Mouse (Mus musculus) ES-Bruce4 (cell line): ENCODE measurements around the gene Rad18. TPM values are rescaled to one million over a fixed set of nuclear protein-coding genes. Genes with fewer than 3 reads are reported as not detected.

ENCODE experiments used
- H3K27ac ChIP-seq: 2 replicates; pipeline ENCODE4 v1.5.1; 2012; ENCODE audit warnings: low read length, inconsistent platforms; ENCODE audit not compliant: insufficient read depth
- H3K27me3 ChIP-seq: 2 replicates; pipeline ENCODE4 v1.6.1; 2012; ENCODE audit warnings: mild to moderate bottlenecking, low read length, inconsistent platforms; ENCODE audit not compliant: control insufficient read depth, poor library complexity, insufficient read depth, severe bottlenecking
- H3K36me3 ChIP-seq: 2 replicates; pipeline ENCODE4 v1.6.1; 2012; ENCODE audit warnings: inconsistent platforms, mild to moderate bottlenecking, low read length, moderate library complexity; ENCODE audit not compliant: control insufficient read depth, poor library complexity, insufficient read depth, severe bottlenecking
- H3K4me1 ChIP-seq: one replicate; pipeline ENCODE4 v1.8.1; 2011; ENCODE audit warnings: low read length; ENCODE audit not compliant: control insufficient read depth, insufficient read depth
- H3K4me3 ChIP-seq: 2 replicates; pipeline ENCODE4 v1.5.1; 2011; ENCODE audit warnings: low read depth, mild to moderate bottlenecking, low read length
- H3K9ac ChIP-seq: 2 replicates; pipeline ENCODE4 v1.6.1; 2012; ENCODE audit warnings: low read depth, mild to moderate bottlenecking, inconsistent platforms; ENCODE audit not compliant: poor library complexity, severe bottlenecking
- H3K9me3 ChIP-seq: replicated peaks from 2 replicates; pipeline ENCODE4 v1.6.1; 2012; ENCODE audit warnings: mild to moderate bottlenecking, low read length, inconsistent platforms; ENCODE audit not compliant: control insufficient read depth, poor library complexity, insufficient read depth, severe bottlenecking
- CTCF ChIP-seq: IDR thresholded peaks from one replicate; pipeline ENCODE4 v1.8.1; 2011; ENCODE audit warnings: low read depth, low read length
- EP300 ChIP-seq: IDR thresholded peaks from 2 replicates; pipeline ENCODE4 v1.6.1; 2011; ENCODE audit warnings: low read depth, low read length; ENCODE audit not compliant: insufficient read depth
- POLR2A ChIP-seq: IDR thresholded peaks from one replicate; pipeline ENCODE4 v1.8.1; 2011; ENCODE audit warnings: low read length; ENCODE audit not compliant: insufficient read depth
- polyA plus RNA-seq: library from polyadenylated mRNA; stranded (reverse); fragments of >200 nt; gene quantifications from 2 replicates; pipeline ENCODE4 v1.2.4, GENCODE M21; 2011; ENCODE audit warnings: low read depth; ENCODE audit not compliant: missing spikeins, insufficient read depth, insufficient read length

The Rad18 gene
- polyA plus RNA-seq, 1 experiment: 58.3 TPM

- H3K27me3 ChIP-seq: no peaks in the 10 kb centered on the region
- TF ChIP-seq POLR2A (no peak), EP300 (no peak), CTCF (no peak)
- no peaks in the 10 kb centered on the region for H3K36me3 ChIP-seq
Measured at GRCm38 (mm10) chr6:112735054-112735453, 38.6 kb upstream of the Rad18 start.

GRCm38 (mm10) chr6:112733942-112734341 lies 37.5 kb upstream of the Rad18 start:
- H3K36me3 ChIP-seq: no peaks in the 10 kb centered on the region
- no peak overlapping the region for H3K27ac ChIP-seq
- H3K9ac ChIP-seq: no peak overlapping the region
- no peak overlapping the region for H3K4me3 ChIP-seq
- TF ChIP-seq EP300 (no peak), POLR2A (no peak), CTCF (no peak)
- no peaks in the 10 kb centered on the region for H3K9me3 ChIP-seq
- no peaks in the 10 kb centered on the region for H3K27me3 ChIP-seq
- peaks cover 3% of the 10 kb centered on the region for H3K4me1 ChIP-seq

More at GRCm38 (mm10) chr6:112735054-112735453, 38.6 kb upstream of the Rad18 start:
- no peak overlapping the region for H3K9ac ChIP-seq
- H3K4me3 ChIP-seq: no peak overlapping the region
- H3K9me3 ChIP-seq: no peaks in the 10 kb centered on the region
- no peaks in the 10 kb centered on the region for H3K4me1 ChIP-seq
- no peak overlapping the region for H3K27ac ChIP-seq

- no peaks in the 10 kb centered on the region for H3K9me3 ChIP-seq
- TF ChIP-seq EP300: no peak
- no peak for TF ChIP-seq POLR2A
- TF ChIP-seq CTCF: peak; percentile 38
- no peak overlapping the region for H3K9ac ChIP-seq
- H3K4me3 ChIP-seq: no peak overlapping the region
- no peak overlapping the region for H3K27ac ChIP-seq
- peaks cover 6% of the 10 kb centered on the region for H3K4me1 ChIP-seq
- H3K36me3 ChIP-seq: no peaks in the 10 kb centered on the region
- no peaks in the 10 kb centered on the region for H3K27me3 ChIP-seq
Measured at GRCm38 (mm10) chr6:112732434-112732833, 35.9 kb upstream of the Rad18 start.

GRCm38 (mm10) chr6:112731386-112731785 lies 34.9 kb upstream of the Rad18 start:
- Histone ChIP-seq H3K36me3 (no peaks in the 10 kb centered on the region), H3K27ac (no peak overlapping the region), H3K4me1 (peaks cover 6% of the 10 kb centered on the region), H3K9ac (no peak overlapping the region), H3K9me3 (no peaks in the 10 kb centered on the region), H3K4me3 (no peak overlapping the region), H3K27me3 (no peaks in the 10 kb centered on the region)
- no peak for TF ChIP-seq CTCF
- TF ChIP-seq EP300: no peak
- no peak for TF ChIP-seq POLR2A

GRCm38 (mm10) chr6:112728760-112729422 lies 32.4 kb upstream of the Rad18 start:
- peak; percentile 69; the same call in 1 of the 2 replicates for TF ChIP-seq EP300
- TF ChIP-seq POLR2A: no peak
- no peak for TF ChIP-seq CTCF
- Histone ChIP-seq H3K9me3 (no peaks in the 10 kb centered on the region), H3K4me3 (no peak overlapping the region), H3K36me3 (no peaks in the 10 kb centered on the region), H3K27ac (no peak overlapping the region), H3K27me3 (no peaks in the 10 kb centered on the region), H3K4me1 (peaks cover 6% of the 10 kb centered on the region), H3K9ac (no peak overlapping the region)

GRCm38 (mm10) chr6:112725468-112725867 lies 29.0 kb upstream of the Rad18 start:
- H3K27ac ChIP-seq: no peak overlapping the region

More at GRCm38 (mm10) chr6:112725468-112725867, 29.0 kb upstream of the Rad18 start:
- no peaks in the 10 kb centered on the region for H3K36me3 ChIP-seq
- no peak overlapping the region for H3K4me3 ChIP-seq
- TF ChIP-seq POLR2A: no peak
- no peak for TF ChIP-seq CTCF
- no peak for TF ChIP-seq EP300
- H3K27me3 ChIP-seq: no peaks in the 10 kb centered on the region
- peaks cover 6% of the 10 kb centered on the region for H3K4me1 ChIP-seq
- H3K9me3 ChIP-seq: no peaks in the 10 kb centered on the region
- no peak overlapping the region for H3K9ac ChIP-seq
